Mouse (Mus musculus): ENCODE results near the gene Disc1. TPM values are rescaled to one million over a fixed set of nuclear protein-coding genes. Genes with fewer than 3 reads are reported as not detected.
A peak's percentile ranks its signal among the peaks of the same experiment; 100 is the strongest.

Gene Disc1
- polyA plus RNA-seq, 1 experiment from 2014 or later = 1.00 TPM

GRCm38 (mm10) chr8:125217902-125218581 is 164.0 kb downstream of the Disc1 start:
- Histone ChIP-seq H3K27ac (peak overlapping the region; percentile 84), H3K9ac (replicated peaks) (peak overlapping the region; percentile 21; the same call in 1 of the 2 replicates), H3K4me3 (replicated peaks) (no peak overlapping the region), H3K36me3 (no peaks in the 10 kb centered on the region), H3K9me3 (no peaks in the 10 kb centered on the region), H3K4me2 (replicated peaks) (peak overlapping the region; percentile 27), H3K27me3 (peaks cover 3% of the 10 kb centered on the region; the same call in 1 of the 2 replicates), H3K4me1 (replicated peaks) (peaks cover 41% of the 10 kb centered on the region)
- WGBS = 13% methylated on average over 12 of the region's 12 CpGs
- ATAC-seq = peak; percentile 78

- peak overlapping the region; percentile 27 for H3K4me2 ChIP-seq (replicated peaks)
- H3K4me1 ChIP-seq (replicated peaks) = peaks cover 46% of the 10 kb centered on the region
- H3K27ac ChIP-seq = peak overlapping the region; percentile 84
- H3K4me3 ChIP-seq (replicated peaks) = no peak overlapping the region
- ATAC-seq = peak; percentile 61; the same call in 1 of the 2 replicates
- WGBS = 3% methylated on average over 4 of the region's 4 CpGs
- H3K9me3 ChIP-seq = no peaks in the 10 kb centered on the region
- peak overlapping the region; percentile 33; the same call in 1 of the 2 replicates for H3K9ac ChIP-seq (replicated peaks)
- no peaks in the 10 kb centered on the region for H3K36me3 ChIP-seq
- H3K27me3 ChIP-seq = no peaks in the 10 kb centered on the region
Observed at GRCm38 (mm10) chr8:125218669-125219068, 164.7 kb downstream of the Disc1 start.

- H3K27me3 ChIP-seq = no peaks in the 10 kb centered on the region
- no peak overlapping the region for H3K4me2 ChIP-seq (replicated peaks)
- no peak overlapping the region for H3K27ac ChIP-seq
- ATAC-seq = no peak
- H3K36me3 ChIP-seq = no peaks in the 10 kb centered on the region
- H3K9ac ChIP-seq (replicated peaks) = no peak overlapping the region
- WGBS = 69% methylated on average over 5 of the region's 5 CpGs
- H3K9me3 ChIP-seq = no peaks in the 10 kb centered on the region
- H3K4me3 ChIP-seq (replicated peaks) = no peak overlapping the region
- peaks cover 64% of the 10 kb centered on the region for H3K4me1 ChIP-seq (replicated peaks)
Observed at GRCm38 (mm10) chr8:125220608-125221007, 166.6 kb downstream of the Disc1 start.

GRCm38 (mm10) chr8:125221062-125221461 is 167.1 kb downstream of the Disc1 start:
- no peaks in the 10 kb centered on the region for H3K27me3 ChIP-seq
- no peak for ATAC-seq
- H3K9me3 ChIP-seq = no peaks in the 10 kb centered on the region
- H3K36me3 ChIP-seq = no peaks in the 10 kb centered on the region
- H3K4me1 ChIP-seq (replicated peaks) = peaks cover 64% of the 10 kb centered on the region
- 74% methylated on average over 4 of the region's 4 CpGs for WGBS
- no peak overlapping the region for H3K4me2 ChIP-seq (replicated peaks)
- H3K4me3 ChIP-seq (replicated peaks) = no peak overlapping the region
- no peak overlapping the region for H3K27ac ChIP-seq
- no peak overlapping the region for H3K9ac ChIP-seq (replicated peaks)

- Histone ChIP-seq H3K27ac (no peak overlapping the region), H3K4me1 (replicated peaks) (peaks cover 72% of the 10 kb centered on the region), H3K9ac (replicated peaks) (no peak overlapping the region), H3K9me3 (no peaks in the 10 kb centered on the region), H3K4me3 (replicated peaks) (no peak overlapping the region), H3K4me2 (replicated peaks) (no peak overlapping the region), H3K36me3 (no peaks in the 10 kb centered on the region), H3K27me3 (no peaks in the 10 kb centered on the region)
- ATAC-seq = no peak
- 68% methylated on average over 10 of the region's 10 CpGs for WGBS
Observed at GRCm38 (mm10) chr8:125223031-125223753, 169.2 kb downstream of the Disc1 start.

- peaks cover 6% of the 10 kb centered on the region; the same call in 1 of the 2 replicates for H3K27me3 ChIP-seq
- no peak overlapping the region for H3K27ac ChIP-seq
- no peak overlapping the region for H3K9ac ChIP-seq (replicated peaks)
- no peaks in the 10 kb centered on the region for H3K9me3 ChIP-seq
- H3K36me3 ChIP-seq = no peaks in the 10 kb centered on the region
- no peak for ATAC-seq
- 77% methylated on average over 6 of the region's 6 CpGs for WGBS
- H3K4me3 ChIP-seq (replicated peaks) = no peak overlapping the region
- no peak overlapping the region for H3K4me2 ChIP-seq (replicated peaks)
- peaks cover 61% of the 10 kb centered on the region for H3K4me1 ChIP-seq (replicated peaks)
Observed at GRCm38 (mm10) chr8:125224271-125224699, 170.3 kb downstream of the Disc1 start.

- Histone ChIP-seq H3K27me3 (peaks cover 7% of the 10 kb centered on the region; the same call in 1 of the 2 replicates), H3K4me3 (replicated peaks) (no peak overlapping the region), H3K4me1 (replicated peaks) (peaks cover 52% of the 10 kb centered on the region), H3K4me2 (replicated peaks) (no peak overlapping the region), H3K9ac (replicated peaks) (no peak overlapping the region), H3K36me3 (no peaks in the 10 kb centered on the region), H3K27ac (no peak overlapping the region), H3K9me3 (no peaks in the 10 kb centered on the region)
- WGBS = 66% methylated on average over 9 of the region's 9 CpGs
- no peak for ATAC-seq
Observed at GRCm38 (mm10) chr8:125225266-125225665, 171.3 kb downstream of the Disc1 start.

- no peak overlapping the region for H3K9ac ChIP-seq (replicated peaks)
- no peaks in the 10 kb centered on the region for H3K9me3 ChIP-seq
- WGBS = 45% methylated on average over 14 of the region's 14 CpGs
- peak; percentile 79 for ATAC-seq
- H3K36me3 ChIP-seq = no peaks in the 10 kb centered on the region
- H3K27ac ChIP-seq = peak overlapping the region; percentile 83
- H3K27me3 ChIP-seq = peaks cover 9% of the 10 kb centered on the region; the same call in 1 of the 2 replicates
- no peak overlapping the region for H3K4me3 ChIP-seq (replicated peaks)
- H3K4me1 ChIP-seq (replicated peaks) = peaks cover 45% of the 10 kb centered on the region
- peak overlapping the region; percentile 2 for H3K4me2 ChIP-seq (replicated peaks)
Observed at GRCm38 (mm10) chr8:125226989-125227624, 173.1 kb downstream of the Disc1 start.

- H3K27ac ChIP-seq = no peak overlapping the region
- peaks cover 20% of the 10 kb centered on the region for H3K4me1 ChIP-seq (replicated peaks)
- H3K9me3 ChIP-seq = no peaks in the 10 kb centered on the region
- WGBS = 90% methylated on average over 5 of the region's 5 CpGs
- ATAC-seq = no peak
- H3K4me2 ChIP-seq (replicated peaks) = no peak overlapping the region
- no peaks in the 10 kb centered on the region for H3K36me3 ChIP-seq
- H3K27me3 ChIP-seq = peaks cover 20% of the 10 kb centered on the region
- H3K4me3 ChIP-seq (replicated peaks) = no peak overlapping the region
- no peak overlapping the region for H3K9ac ChIP-seq (replicated peaks)
Observed at GRCm38 (mm10) chr8:125230526-125231131, 176.6 kb downstream of the Disc1 start.

- Histone ChIP-seq H3K9ac (replicated peaks) (no peak overlapping the region), H3K27me3 (peaks cover 20% of the 10 kb centered on the region), H3K27ac (no peak overlapping the region), H3K4me1 (replicated peaks) (peaks cover 21% of the 10 kb centered on the region), H3K4me3 (replicated peaks) (no peak overlapping the region), H3K4me2 (replicated peaks) (no peak overlapping the region), H3K9me3 (no peaks in the 10 kb centered on the region), H3K36me3 (no peaks in the 10 kb centered on the region)
- no peak for ATAC-seq
- 74% methylated on average over 9 of the region's 9 CpGs for WGBS
Observed at GRCm38 (mm10) chr8:125232724-125233123, 178.7 kb downstream of the Disc1 start.

- peak overlapping the region; percentile 51 for H3K9ac ChIP-seq (replicated peaks)
- H3K27me3 ChIP-seq = peaks cover 19% of the 10 kb centered on the region; the same call in 1 of the 2 replicates
- peaks cover 47% of the 10 kb centered on the region for H3K4me1 ChIP-seq (replicated peaks)
- no peaks in the 10 kb centered on the region for H3K9me3 ChIP-seq
- H3K4me2 ChIP-seq (replicated peaks) = peak overlapping the region; percentile 43
- H3K4me3 ChIP-seq (replicated peaks) = peak overlapping the region; percentile 14
- ATAC-seq = peak; percentile 79
- H3K27ac ChIP-seq = peak overlapping the region; percentile 85
- WGBS = 6% methylated on average over 22 of the region's 22 CpGs
- H3K36me3 ChIP-seq = no peaks in the 10 kb centered on the region
Observed at GRCm38 (mm10) chr8:125235898-125236835, 182.2 kb downstream of the Disc1 start.
